Mouse (Mus musculus) layer of hippocampus, postnatal 25 days (tissue): Measurements from ENCODE around the gene Pold2. TPM values are rescaled to one million over a fixed set of nuclear protein-coding genes. Genes with fewer than 3 reads are reported as not detected.

Experiments
- DNase-seq, 2 experiments: peaks; one replicate each; pipeline ENCODE4 v3.0.0; 2022; ENCODE audit warnings: mixed read lengths in 2 of 2, low spot score in 1 of 2; ENCODE audit errors: extremely low spot score in 1 of 2
- total RNA-seq, 2 experiments: library from RNA; stranded (reverse); gene quantifications; 2 replicates each; pipeline ENCODE4 v1.2.3; 2021

Gene Pold2
- 10 to 100 TPM; 21.2 to 21.9 TPM for total RNA-seq

DNA sequence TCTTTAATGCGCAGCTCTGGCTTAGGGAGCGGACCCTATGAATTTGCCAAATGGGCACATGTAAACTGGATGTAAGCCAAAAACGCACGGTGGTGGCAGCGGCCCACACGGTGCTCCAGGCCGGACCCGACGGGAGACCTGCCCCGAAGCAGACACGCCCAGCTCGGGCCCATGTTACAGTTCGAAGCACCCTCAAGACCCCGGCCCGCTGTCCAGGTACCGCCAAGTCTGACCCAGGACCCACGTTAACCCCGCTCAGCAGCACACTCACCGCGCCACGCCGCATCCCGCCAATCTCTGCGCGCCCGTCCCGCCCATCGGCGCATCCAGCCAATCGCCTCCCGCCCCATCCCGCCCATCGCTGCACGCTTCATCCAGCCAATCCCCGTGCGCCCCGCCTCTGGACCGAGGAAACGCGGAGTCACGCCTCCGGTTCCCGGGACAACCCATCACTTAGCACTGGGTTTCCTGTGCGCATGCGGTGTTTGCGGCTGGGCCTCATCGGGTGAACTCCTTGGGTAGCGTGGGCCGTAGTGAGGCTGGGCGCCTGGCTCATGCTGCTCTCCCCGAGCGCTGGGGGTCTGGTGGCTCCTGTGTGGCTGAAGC lies at the start of gene Pold2:
Pold2 (minus strand) TSS at position 372 of the 606 bp plus-strand sequence.
- DNase-seq: peak; percentile 86 to 90

DNA sequence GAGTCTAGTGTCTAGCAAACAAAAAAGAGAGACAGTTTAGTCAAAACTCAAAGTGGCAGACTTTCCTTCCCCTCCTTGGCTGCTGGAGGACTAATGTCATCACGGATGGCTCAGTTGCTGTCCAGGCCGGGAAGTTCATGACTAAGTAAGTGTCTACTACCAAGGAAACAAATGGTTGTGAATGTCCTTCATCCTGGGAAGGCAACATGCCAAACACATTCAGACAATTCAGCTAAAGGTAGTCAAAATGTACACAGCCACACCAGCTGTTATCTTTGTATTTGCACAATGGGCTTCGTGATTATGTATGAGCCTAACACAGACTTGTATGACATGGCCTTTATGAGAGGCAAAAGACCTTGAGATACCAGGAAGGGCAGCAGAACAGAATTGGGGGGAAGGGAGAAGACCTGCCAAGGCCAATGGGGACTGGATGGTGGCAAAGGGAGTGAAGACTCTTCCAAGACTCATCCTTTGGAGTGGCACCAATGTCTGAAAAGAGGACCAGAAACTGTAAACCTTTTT lies 48.7 kb upstream of the Pold2 start:
- DNase-seq: no peak

GRCm38 (mm10) chr11:5924699-5925098 lies 46.6 kb upstream of the Pold2 start:
- DNase-seq: no peak

DNA sequence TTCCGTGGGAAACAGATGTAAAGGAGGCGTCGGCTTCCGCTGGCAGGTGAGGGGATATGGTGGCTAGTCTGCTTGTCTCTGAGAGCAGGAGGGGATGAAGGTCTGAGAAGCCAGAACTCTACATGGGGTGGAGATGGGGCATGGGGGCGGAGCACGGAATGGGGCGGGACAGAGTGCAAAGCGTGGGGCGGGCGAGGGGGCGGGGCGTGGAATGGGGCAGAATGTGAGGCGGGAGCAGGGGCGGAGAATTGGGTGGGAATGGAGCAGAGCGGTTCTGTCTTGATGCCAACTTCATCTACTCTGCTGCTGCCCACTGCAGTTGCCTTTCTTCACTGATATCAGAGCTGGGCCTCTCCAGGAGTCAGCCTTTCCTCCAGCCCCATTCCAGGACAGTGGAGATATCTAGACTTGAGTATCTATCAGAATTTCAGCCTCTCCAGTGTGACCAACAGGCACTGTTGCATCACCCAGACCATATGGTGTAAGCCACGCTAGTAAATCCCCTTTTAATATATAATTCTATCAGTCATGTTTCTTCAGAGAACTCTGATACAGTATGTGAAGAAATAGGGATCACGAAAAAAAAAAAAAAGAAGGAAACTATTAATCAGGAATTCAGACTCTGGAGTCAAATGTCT lies 42.4 kb upstream of the Pold2 start:
- no peak for DNase-seq

DNA sequence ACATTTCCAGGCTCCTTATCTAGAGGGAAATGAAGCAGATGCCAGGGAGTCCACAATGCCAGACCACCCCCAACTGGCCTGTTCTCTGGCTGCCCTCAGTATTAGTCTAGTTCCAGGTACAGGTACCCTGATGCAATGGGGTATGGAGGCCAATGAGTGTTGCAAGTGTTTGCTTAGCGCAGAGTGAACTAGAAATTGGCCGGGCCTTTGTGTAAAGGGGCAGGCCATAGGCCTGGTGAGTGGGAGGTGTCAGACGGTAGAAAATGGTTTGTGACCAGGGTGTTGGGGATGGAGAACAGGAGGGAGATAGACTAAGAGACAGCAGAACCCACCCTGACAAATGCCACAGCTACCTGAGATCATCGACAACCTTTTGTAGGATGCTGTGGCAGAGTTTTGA lies 41.5 kb upstream of the Pold2 start:
- DNase-seq: no peak

- DNase-seq: no peak
These were observed 40.0 kb upstream of the Pold2 start for GRCm38 (mm10) chr11:5918111-5918510.

- no peak for DNase-seq
These were observed 38.1 kb upstream of the Pold2 start for GRCm38 (mm10) chr11:5916178-5916548.

GRCm38 (mm10) chr11:5915429-5916177 lies 37.5 kb upstream of the Pold2 start:
- DNase-seq: no peak

DNA sequence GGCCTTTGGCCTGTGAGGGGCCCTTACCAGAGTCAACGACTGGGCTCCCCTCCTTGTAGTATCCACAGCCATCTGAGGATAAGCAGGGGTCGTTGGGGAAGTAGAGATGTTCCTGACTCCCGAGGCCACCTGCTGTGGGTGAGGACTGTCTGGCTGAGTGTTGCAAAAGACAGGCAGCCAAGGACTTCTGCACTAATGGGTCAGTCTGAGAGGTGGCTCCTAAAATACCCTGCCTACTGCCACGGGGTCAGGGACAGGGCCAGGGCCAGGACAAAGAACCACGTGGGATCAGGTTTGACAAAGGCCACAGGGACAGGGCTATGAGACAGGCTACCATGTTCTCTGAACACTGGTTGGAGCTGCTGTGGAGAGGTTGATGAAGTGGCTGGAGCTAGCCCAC lies 36.8 kb upstream of the Pold2 start:
- DNase-seq: no peak

DNA sequence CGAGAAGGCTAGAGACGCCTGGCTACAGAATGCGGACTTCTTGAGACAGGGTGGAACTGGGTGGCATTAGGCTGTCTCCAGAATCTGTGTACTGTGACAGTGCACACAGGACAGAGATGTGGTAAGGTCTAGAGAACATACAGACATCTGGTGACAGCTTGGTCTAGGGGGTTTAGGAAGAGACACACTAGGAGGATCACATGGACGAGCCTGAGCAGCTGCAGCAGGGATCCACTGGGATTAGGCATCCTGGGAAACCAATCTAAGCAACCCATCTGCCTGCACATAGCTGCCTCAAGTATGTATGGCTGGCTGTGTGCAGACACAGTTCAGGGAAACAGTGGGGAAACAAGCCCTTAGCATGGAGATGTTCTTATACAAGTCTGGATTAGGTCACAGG lies 35.8 kb upstream of the Pold2 start:
- DNase-seq: no peak

DNA sequence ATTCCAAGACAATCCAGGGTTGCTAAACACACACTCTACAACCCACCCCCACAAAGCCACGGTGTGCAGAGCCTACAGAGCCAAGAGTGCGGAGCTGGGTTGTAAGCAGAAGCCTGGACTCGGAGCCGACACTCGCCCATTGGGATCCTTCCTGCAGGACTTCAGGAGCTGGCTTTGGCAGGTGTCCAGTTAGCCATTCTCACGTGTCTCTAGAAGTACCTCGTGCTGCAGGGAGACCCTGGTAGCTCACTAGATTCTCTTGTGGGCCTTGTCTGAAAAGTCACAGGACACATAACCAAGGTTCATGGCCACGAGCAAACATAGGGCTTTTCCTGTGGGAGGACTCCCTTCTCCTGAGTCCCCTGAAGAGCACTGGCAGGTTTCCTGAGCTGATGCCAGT lies 35.2 kb upstream of the Pold2 start:
- no peak for DNase-seq

DNA sequence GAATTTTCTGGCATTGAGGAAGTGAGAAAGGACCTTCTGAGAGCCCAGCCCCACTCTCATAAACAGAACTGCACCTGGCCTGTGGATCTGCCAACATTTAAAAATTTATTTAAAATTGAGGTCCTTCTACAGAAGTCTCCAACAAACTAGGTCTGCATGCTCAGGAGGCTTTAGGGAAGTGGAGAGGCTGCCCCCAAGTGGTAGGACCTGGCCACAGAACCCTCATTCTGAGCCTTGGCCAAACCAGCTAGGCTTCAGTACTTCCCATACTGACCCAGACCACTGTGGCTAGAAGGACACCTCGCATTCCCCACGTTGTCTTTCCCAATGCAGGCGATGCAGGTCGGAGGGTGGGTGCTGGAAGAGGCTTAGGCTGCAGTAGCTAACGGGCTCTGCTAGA lies 34.5 kb upstream of the Pold2 start:
- peak in 1 of 2 experiments; percentile 71 for DNase-seq

GRCm38 (mm10) chr11:5908642-5909041 lies 30.6 kb upstream of the Pold2 start:
- no peak for DNase-seq

DNA sequence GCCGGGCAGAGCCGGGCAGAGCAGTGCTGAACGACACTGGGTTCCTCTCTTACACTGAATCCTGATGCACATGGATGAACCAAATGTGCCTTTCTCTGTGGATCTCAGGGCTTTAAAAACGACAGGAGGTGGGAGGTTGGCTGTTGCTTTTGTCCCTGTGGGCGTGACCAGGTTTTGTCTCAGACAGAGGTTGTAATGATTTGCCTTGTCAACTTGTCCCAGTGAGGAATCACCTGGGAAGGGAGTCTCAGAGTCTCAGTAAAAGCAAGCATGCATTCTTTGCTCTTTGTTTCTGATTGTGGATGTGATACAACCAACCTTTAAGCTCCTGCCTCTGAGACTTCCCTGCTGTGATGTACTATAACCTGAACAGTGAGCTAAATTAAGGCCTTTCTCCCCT lies 29.0 kb upstream of the Pold2 start:
- DNase-seq: no peak

- no peak for DNase-seq
These were observed 27.9 kb upstream of the Pold2 start for GRCm38 (mm10) chr11:5905778-5906518.

DNA sequence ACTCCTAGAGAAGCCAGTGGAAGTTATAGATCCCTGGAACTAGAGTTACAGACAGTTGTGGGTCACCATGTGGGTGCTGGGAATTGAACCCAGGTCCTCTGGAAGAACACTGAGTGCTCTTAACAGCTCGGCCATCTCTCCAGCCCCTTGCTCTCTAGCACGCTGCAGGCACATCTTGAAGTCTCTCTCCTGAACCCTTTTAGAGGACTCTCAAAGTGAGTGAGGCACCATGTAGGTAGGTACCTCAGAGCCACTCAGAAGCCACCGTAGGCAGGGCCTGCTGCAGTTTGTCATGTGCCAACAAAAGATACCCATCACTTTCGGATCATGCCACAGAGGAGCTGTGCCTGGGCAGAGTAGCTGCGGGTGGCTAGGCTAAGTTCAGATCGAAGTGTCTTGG lies 26.8 kb upstream of the Pold2 start:
- DNase-seq: no peak

GRCm38 (mm10) chr11:5904357-5904756 lies 26.3 kb upstream of the Pold2 start:
- DNase-seq: no peak

DNA sequence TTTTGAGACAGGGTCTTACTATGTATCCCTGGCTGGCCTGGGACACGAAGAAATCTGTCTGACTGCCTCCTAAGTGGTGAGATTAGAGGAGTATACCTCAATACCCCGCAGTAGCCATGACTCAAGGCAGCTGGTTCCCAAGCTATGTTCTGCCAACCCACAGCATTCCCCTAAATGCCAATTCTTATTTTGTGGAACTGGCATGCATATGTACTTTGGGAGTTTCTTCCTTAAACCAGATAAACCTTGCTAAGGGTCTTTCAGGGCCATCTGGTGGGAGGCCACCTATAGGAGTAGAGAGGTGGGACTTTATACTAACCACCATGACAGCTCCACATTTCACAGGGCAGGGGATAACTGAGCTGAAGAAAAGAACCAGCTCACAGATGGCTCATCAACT lies 25.8 kb upstream of the Pold2 start:
- no peak for DNase-seq

- DNase-seq: no peak
These were observed 24.3 kb upstream of the Pold2 start for GRCm38 (mm10) chr11:5902390-5902789.

GRCm38 (mm10) chr11:5901950-5902349 lies 23.9 kb upstream of the Pold2 start:
- DNase-seq: no peak

DNA sequence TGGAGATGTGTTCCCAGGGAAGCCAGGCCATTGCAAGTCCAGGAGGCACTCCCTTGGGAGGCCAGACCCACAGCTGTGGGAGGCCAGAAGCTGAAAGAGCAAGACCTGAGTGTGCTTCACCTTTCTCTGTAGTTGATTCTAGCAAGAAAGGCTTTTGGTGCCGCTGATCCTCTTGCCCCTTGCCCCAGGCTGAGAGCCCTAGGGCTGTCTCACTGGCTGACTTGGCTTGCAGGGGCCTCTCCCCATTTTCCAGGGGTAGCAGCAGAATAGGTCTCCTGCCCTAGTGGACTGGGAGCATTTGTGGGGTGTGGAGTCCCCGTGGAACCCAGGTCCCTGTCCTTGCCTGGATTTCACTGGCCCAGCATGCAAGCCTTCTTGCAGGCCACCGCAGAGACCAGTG lies 23.2 kb upstream of the Pold2 start:
- DNase-seq: no peak
